Mouse (Mus musculus): ENCODE measurements at regions not wholly inside any gene's neighbourhood (a gene's known extent, or its start where the extent isn't known, plus 50 kb on each side); places are given as distances from the start of the nearest gene placed in this dataset.

GRCm38 (mm10) chr5:63575401-63575800 lies 73.5 kb upstream of the Nwd2 start:
- no peak overlapping the region for H3K9ac ChIP-seq (replicated peaks; ENCODE audit: low read depth, low read length)
- no peaks in the 10 kb centered on the region for H3K9me3 ChIP-seq (ENCODE audit: control insufficient read depth, low read depth, low read length)
- H3K4me1 ChIP-seq (ENCODE audit: control insufficient read depth, insufficient read depth, low read length), result no peaks in the 10 kb centered on the region
- no peak for ATAC-seq (ENCODE audit: insufficient number of reproducible peaks, insufficient read depth, low FRiP score, low read depth)
- 90% methylated on average over 1 of the region's 1 CpGs for WGBS
- no peak overlapping the region for H3K4me2 ChIP-seq (replicated peaks; ENCODE audit: low read depth, low read length)
- no peak overlapping the region for H3K27ac ChIP-seq (ENCODE audit: low read length)
- H3K27me3 ChIP-seq (ENCODE audit: control insufficient read depth, insufficient read depth, low read length), result no peaks in the 10 kb centered on the region
- no peaks in the 10 kb centered on the region for H3K36me3 ChIP-seq (ENCODE audit: control insufficient read depth, insufficient read depth, low read length)
- no peak overlapping the region for H3K4me3 ChIP-seq (ENCODE audit: low read depth, low read length)

- Histone ChIP-seq H3K27me3 (ENCODE audit: control insufficient read depth, insufficient read depth, low read length) (no peaks in the 10 kb centered on the region), H3K36me3 (ENCODE audit: control insufficient read depth, insufficient read depth, low read length) (no peaks in the 10 kb centered on the region), H3K9ac (replicated peaks; ENCODE audit: low read depth, low read length) (no peak overlapping the region), H3K4me1 (ENCODE audit: control insufficient read depth, insufficient read depth, low read length) (no peaks in the 10 kb centered on the region), H3K9me3 (ENCODE audit: control insufficient read depth, low read depth, low read length) (no peaks in the 10 kb centered on the region), H3K4me3 (ENCODE audit: low read depth, low read length) (no peak overlapping the region), H3K4me2 (replicated peaks; ENCODE audit: low read depth, low read length) (no peak overlapping the region), H3K27ac (ENCODE audit: low read length) (no peak overlapping the region)
- ATAC-seq (ENCODE audit: insufficient number of reproducible peaks, insufficient read depth, low FRiP score, low read depth), result no peak
- 37% methylated on average over 2 of the region's 2 CpGs for WGBS
Observed at GRCm38 (mm10) chr5:63579409-63579808, 69.5 kb upstream of the Nwd2 start.

DNA sequence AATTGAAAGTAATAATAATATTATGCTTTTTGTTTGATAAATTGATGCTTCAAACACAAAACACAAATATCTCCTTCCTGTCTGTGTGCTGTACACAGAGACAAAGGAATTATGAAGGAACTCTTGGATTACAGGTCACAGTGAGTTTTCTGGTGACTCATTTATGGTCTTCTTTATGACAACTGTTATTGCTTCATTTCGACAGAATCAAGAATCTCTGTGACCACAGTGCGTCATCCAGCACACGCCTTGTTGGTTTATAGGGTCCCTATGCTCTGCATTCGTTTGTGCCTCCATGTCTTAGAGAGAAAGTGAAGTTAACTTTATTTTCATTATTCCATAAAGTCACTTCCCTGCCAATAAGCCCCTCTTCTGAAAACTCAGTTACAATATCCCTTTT lies 61.9 kb upstream of the Nwd2 start:
- WGBS, result 76% methylated on average over 4 of the region's 4 CpGs
- ATAC-seq (ENCODE audit: insufficient number of reproducible peaks, insufficient read depth, low FRiP score, low read depth), result no peak
- Histone ChIP-seq H3K27me3 (ENCODE audit: control insufficient read depth, insufficient read depth, low read length) (no peaks in the 10 kb centered on the region), H3K4me2 (replicated peaks; ENCODE audit: low read depth, low read length) (no peak overlapping the region), H3K9me3 (ENCODE audit: control insufficient read depth, low read depth, low read length) (no peaks in the 10 kb centered on the region), H3K4me3 (ENCODE audit: low read depth, low read length) (no peak overlapping the region), H3K4me1 (ENCODE audit: control insufficient read depth, insufficient read depth, low read length) (no peaks in the 10 kb centered on the region), H3K27ac (ENCODE audit: low read length) (no peak overlapping the region), H3K36me3 (ENCODE audit: control insufficient read depth, insufficient read depth, low read length) (no peaks in the 10 kb centered on the region), H3K9ac (replicated peaks; ENCODE audit: low read depth, low read length) (no peak overlapping the region)

- no peaks in the 10 kb centered on the region for H3K36me3 ChIP-seq (ENCODE audit: control insufficient read depth, insufficient read depth, low read length)
- H3K27ac ChIP-seq (ENCODE audit: low read length), result no peak overlapping the region
- 78% methylated on average over 4 of the region's 4 CpGs for WGBS
- H3K9me3 ChIP-seq (ENCODE audit: control insufficient read depth, low read depth, low read length), result no peaks in the 10 kb centered on the region
- no peak overlapping the region for H3K4me2 ChIP-seq (replicated peaks; ENCODE audit: low read depth, low read length)
- no peaks in the 10 kb centered on the region for H3K27me3 ChIP-seq (ENCODE audit: control insufficient read depth, insufficient read depth, low read length)
- no peaks in the 10 kb centered on the region for H3K4me1 ChIP-seq (ENCODE audit: control insufficient read depth, insufficient read depth, low read length)
- no peak for ATAC-seq (ENCODE audit: insufficient number of reproducible peaks, insufficient read depth, low FRiP score, low read depth)
- H3K4me3 ChIP-seq (ENCODE audit: low read depth, low read length), result no peak overlapping the region
- no peak overlapping the region for H3K9ac ChIP-seq (replicated peaks; ENCODE audit: low read depth, low read length)
Observed at GRCm38 (mm10) chr5:63587855-63588254, 61.0 kb upstream of the Nwd2 start.
